7 mouse cellular contexts compared by ENCODE assay signal in the genomic region with DNA sequence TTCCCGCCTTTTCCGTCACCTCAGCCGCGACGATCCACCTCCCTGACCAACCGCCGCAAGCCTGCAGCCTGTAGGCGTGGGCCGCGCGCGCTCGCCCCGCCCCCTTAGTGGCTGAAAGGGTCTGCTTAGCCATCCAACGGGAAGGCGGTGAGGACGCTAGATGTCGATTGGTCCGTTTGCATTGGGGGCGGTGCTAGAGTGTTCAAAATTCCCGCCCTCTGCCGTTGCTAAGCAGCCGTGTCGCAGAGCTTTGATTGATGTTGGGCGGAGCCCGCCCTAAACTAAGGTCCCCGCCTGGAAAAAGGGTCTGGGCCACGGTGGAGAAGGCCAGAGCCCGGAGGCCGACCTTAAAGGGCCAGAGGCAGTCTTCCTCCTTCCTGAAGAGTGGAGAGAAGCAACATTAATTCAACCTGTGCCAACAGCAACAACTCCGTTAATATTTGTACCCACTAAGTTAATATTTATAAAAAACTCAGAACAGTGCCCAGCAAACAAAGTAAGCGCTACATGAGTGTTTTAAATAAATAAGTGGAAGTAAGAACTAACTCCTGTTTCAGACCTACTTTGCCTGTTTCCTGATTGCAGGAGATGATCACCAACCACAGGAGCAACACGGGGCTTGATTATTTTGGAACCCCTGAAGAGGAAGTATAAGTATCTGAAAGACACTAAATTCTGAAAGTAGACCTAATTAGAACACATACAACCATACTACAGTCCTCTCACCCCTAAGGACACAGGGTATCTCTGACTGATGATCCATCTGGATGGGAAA. TPM values are rescaled to one million over a fixed set of nuclear protein-coding genes. Genes with fewer than 3 reads are reported as not detected.
DNase-seq lines count a peak whose midpoint lies in the region; ATAC-seq lines count a peak whose summit lies in the region.

A gene (minus strand): TSS at position 65 of the 775 bp plus-strand sequence.

- no peaks in the 10 kb centered on the region for H3K27me3 ChIP-seq in intestine, embryonic 15.5 days (replicated peaks)
- no peaks in the 10 kb centered on the region for H3K27me3 ChIP-seq in midbrain, embryonic 11.5 days (ENCODE audit: control insufficient read depth, insufficient read depth, low read length)

- peak; percentile 90 to 91 for DNase-seq in adrenal gland, adult 18-20 months (ENCODE audit: low spot score in 2 of 2)
- peak; percentile 99 for DNase-seq in embryo, embryonic 11 days
- peak; percentile 98 for DNase-seq in gastrocnemius, postnatal 25 days
- DNase-seq in left cerebral cortex, postnatal 36 days (ENCODE audit: low spot score in 2 of 2) = peak; percentile 85 to 90
- peak; percentile 100 for DNase-seq in midbrain, embryonic 11.5 days (ENCODE audit: low spot score, missing footprints)
- DNase-seq in skeletal muscle tissue, adult 2 months (ENCODE audit: low read depth, low spot score) = peak; percentile 98

- H3K36me3 ChIP-seq in intestine, embryonic 15.5 days = no peaks in the 10 kb centered on the region
- H3K36me3 ChIP-seq in midbrain, embryonic 11.5 days (ENCODE audit: control insufficient read depth, insufficient read depth, low read length) = no peaks in the 10 kb centered on the region

- H3K9ac ChIP-seq in intestine, embryonic 15.5 days = peak within 1 kb of the TSS; percentile 91
- H3K9ac ChIP-seq in midbrain, embryonic 11.5 days (ENCODE audit: low read length) = peak within 1 kb of the TSS; percentile 90

- H3K4me2 ChIP-seq in intestine, embryonic 15.5 days (replicated peaks) = peak within 1 kb of the TSS; percentile 99
- H3K4me2 ChIP-seq in midbrain, embryonic 11.5 days = peak within 1 kb of the TSS; percentile 97

- H3K4me1 ChIP-seq in intestine, embryonic 15.5 days (replicated peaks) = peaks cover 30% of the 10 kb centered on the region
- peaks cover 46% of the 10 kb centered on the region for H3K4me1 ChIP-seq in midbrain, embryonic 11.5 days (ENCODE audit: control insufficient read depth, insufficient read depth, low read length)

- no peaks in the 10 kb centered on the region for H3K9me3 ChIP-seq in intestine, embryonic 15.5 days
- no peaks in the 10 kb centered on the region for H3K9me3 ChIP-seq in midbrain, embryonic 11.5 days (ENCODE audit: control insufficient read depth, low read length)

- peak within 1 kb of the TSS; percentile 100 for H3K27ac ChIP-seq in intestine, embryonic 15.5 days
- H3K27ac ChIP-seq in midbrain, embryonic 11.5 days (ENCODE audit: low read depth, low read length) = peak within 1 kb of the TSS; percentile 83

- intact Hi-C loops in left cerebral cortex, postnatal 36 days (cut with DNase I) = no loop called here

- peak within 1 kb of the TSS; percentile 58 for H3K4me3 ChIP-seq in intestine, embryonic 15.5 days (replicated peaks)
- H3K4me3 ChIP-seq in midbrain, embryonic 11.5 days (ENCODE audit: low read depth, low read length) = peak within 1 kb of the TSS; percentile 45

- ATAC-seq in intestine, embryonic 15.5 days = peak; percentile 92
- ATAC-seq in midbrain, embryonic 11.5 days (ENCODE audit: low FRiP score) = peak; percentile 97

- 2% methylated on average over 33 of the region's 33 CpGs for WGBS in intestine, embryonic 15.5 days
- WGBS in midbrain, embryonic 11.5 days = 3% methylated on average over 32 of the region's 33 CpGs

RNA-seq across cellular contexts. Expression of the gene that starts here (rescaled TPM):
- 1 to 10 TPM; 1.1 to 1.3 TPM for total RNA-seq in adrenal gland, adult 18-20 months (2021)
- total RNA-seq in gastrocnemius, postnatal 25 days (2021) = under 1 TPM; 0.67 to 0.72 TPM
- polyA plus RNA-seq in intestine, embryonic 15.5 days (2015; fragmentation: Nextera tagmentation; extraction: Ambion mirVana) = 3.0 and 3.1 TPM in 2 replicates
- under 1 TPM in 1 of 2 experiments, not detected in 1; 0.66 TPM for total RNA-seq in left cerebral cortex, postnatal 36 days (2021)
- polyA plus RNA-seq in midbrain, embryonic 11.5 days (2014; fragmentation: Nextera tagmentation; extraction: Ambion mirVana) = 5.0 and 5.2 TPM in 2 replicates

Comparison
In these comparisons a context has a peak if more than half of its experiments do, and no peak if none do; other contexts are left out.
1. Peak in every context shown above with its lines: DNase-seq, ATAC-seq, H3K4me3 ChIP-seq and H3K27ac ChIP-seq.
2. Peak in DNase-seq in gastrocnemius, postnatal 25 days; RNA of the gene not detected or under 1 TPM.
3. Peak in DNase-seq in left cerebral cortex, postnatal 36 days; RNA of the gene not detected or under 1 TPM.